Mouse (Mus musculus): ENCODE measurements around the gene Als2cl.

DNA sequence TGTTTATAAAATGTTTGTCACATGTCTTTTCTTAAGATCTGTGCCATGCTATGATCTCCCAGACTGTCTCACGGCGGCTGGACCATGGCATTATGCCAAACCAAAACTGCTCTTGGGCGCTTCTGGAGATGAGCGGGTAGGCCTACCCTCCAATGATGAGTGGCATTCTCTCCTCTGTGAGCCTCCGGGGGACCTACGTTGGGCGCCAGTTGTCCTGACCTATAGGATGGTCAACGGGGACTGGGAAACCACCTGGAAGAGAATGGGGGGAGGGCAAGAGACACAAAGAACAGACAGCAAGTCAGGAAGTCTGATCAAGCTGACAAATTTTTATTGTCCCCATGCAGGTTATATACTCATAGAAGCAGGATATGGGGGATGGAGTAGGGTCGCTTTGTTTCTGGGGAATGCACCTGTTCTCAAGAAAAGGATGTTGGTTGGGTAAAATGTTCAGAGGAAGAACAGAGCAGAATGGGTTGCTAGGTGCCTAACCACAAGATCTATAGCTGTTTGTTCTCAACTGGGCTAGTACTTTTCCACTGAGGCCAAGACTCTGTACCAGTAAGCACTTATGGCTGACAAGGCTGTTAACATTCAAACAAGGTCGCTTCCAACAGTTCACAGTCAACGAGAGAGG is 27.6 kb downstream of the Als2cl start:
- TF ChIP-seq CTCF (IDR thresholded peaks at IDR 0.05; ENCODE audit: borderline replicate concordance, control insufficient read depth, extremely low read depth, insufficient read depth, low read length, poor library complexity) (no peak), POLR2A (IDR thresholded peaks at IDR 0.05; ENCODE audit: control insufficient read depth, extremely low read depth, insufficient read depth, low read length, poor library complexity) (no peak)
